Mouse (Mus musculus) G1E (cell line): ENCODE measurements at regions not wholly inside any gene's neighbourhood (a gene's known extent, or its start where the extent isn't known, plus 50 kb on each side); places are given as distances from the start of the nearest gene placed in this dataset.

Experiments
- CTCF ChIP-seq: IDR thresholded peaks from 2 replicates; pipeline ENCODE4 v1.5.1; 2012; ENCODE audit warnings: low read depth, low read length, inconsistent platforms, mixed read lengths
- GATA1 ChIP-seq: IDR thresholded peaks from 2 replicates; pipeline ENCODE4 v1.6.1; 2012; ENCODE audit warnings: borderline replicate concordance, low read length, inconsistent platforms, mixed read lengths
- GATA2 ChIP-seq: IDR thresholded peaks from 2 replicates; pipeline ENCODE4 v1.6.1; 2012; ENCODE audit warnings: low read depth, low read length, inconsistent platforms, borderline replicate concordance
- POLR2AphosphoS5 ChIP-seq: IDR thresholded peaks from 2 replicates; pipeline ENCODE4 v1.6.1; 2012; ENCODE audit warnings: low read depth, low read length, inconsistent platforms; ENCODE audit not compliant: insufficient replicate concordance
- TAL1 ChIP-seq: conservative IDR thresholded peaks from 2 replicates; pipeline ENCODE4 v1.6.1; 2012; ENCODE audit warnings: low read depth, low read length, inconsistent platforms, mixed read lengths

DNA sequence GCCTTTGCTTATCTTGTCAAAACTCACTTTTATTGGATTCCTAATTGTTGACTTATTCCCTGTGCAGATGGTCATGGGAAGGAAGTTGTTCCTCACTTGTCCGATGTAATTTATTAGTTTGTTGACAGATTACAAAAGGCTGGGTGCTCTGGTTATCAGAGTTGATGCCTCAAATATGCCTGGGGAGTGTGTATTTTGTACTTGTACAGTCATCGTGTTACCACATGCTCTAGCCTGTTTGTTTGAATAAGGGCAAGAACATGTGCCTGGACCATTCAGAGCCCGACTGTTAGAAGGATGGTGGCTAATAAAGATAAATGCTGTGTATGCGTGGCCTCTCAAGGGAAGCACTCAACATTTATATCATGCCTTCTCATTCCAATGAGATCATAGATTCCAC, 288.0 kb downstream of the Trim52 start:
- TF ChIP-seq CTCF (no peak), TAL1 (no peak), GATA1 (no peak), GATA2 (no peak), POLR2AphosphoS5 (no peak)
